Mouse (Mus musculus): ENCODE data around the gene Mettl24.

Gene Mettl24

DNA sequence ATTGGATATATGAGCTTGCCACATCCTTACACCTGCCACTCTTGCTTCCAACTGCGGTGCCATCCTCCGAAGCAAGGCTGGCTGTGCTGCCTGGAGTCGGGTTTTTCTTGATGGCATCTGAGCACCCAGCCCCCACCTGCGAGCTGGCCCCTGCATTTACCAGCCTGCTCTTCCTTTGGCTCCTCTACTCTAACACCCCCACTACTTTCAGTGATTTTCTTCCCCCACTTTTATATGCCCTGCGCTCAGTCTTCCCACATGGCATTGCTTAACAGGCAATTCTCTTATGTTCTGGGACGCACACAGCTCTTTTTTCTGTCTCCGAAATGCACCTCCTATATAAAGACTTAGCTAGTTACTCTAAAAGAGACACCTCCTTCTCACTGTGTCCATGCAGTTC is 1.2 kb downstream of the Mettl24 start:
- peak; percentile 76 for DNase-seq (ENCODE audit: low read depth, low spot score)

DNA sequence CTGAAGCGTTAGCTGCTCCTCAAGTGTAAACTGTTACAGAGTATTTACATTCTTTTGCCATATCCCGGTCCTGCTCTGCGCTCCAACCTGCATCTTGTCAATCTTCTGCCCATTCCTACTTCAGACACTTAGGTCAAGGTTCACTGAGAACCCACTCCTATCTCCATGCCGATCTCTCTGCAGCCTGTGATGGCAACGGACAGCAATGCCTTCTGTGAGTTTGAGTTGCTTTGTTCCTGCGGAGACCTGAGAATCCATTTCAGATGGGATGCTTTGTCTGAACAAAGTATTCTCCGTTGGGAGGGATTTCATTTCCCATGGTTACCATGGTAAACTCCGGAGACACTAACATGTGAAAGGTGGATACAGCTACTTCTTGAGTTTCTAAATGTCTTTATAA is 2.6 kb downstream of the Mettl24 start:
- DNase-seq (ENCODE audit: low read depth, low spot score), result no peak

DNA sequence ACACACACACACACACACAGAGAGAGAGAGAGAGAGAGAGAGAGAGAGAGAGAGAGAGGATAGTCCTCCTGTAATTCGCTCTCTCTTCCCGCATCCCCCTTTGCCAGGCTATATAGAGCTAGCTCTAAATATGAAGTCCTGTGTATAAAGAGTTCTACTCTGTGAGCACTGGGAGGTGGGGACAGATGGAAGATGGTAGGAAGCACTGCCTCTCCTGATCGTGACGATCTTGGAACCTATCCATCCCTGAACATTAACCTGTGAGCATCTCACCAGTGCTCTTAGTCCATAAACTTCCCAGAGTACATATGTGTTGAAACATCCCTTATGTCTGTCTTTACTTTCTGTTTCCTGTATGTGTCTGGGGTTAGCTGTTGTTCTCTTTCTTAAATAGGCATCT is 3.9 kb downstream of the Mettl24 start:
- DNase-seq (ENCODE audit: low read depth, low spot score), result peak; percentile 66

DNA sequence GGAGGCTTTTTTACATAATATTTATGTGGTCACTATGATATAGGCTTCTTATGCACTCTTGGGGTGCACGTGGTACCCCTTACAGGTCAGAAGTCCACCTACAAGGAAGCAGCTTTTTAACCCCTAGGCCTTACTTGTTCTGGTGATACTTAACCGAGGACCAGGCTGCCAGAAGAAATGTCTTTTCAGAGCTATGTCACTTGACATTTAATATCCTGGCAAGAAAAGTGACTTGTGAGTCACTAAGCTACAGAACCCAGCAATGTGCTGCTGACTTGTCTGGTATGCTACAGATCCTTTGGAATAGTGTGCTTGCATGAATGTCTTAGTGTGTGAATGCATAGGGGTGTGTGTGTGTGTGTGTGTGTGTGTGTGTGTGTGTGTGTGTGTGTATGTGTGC is 4.3 kb downstream of the Mettl24 start:
- peak; percentile 79 for DNase-seq (ENCODE audit: low read depth, low spot score)

DNA sequence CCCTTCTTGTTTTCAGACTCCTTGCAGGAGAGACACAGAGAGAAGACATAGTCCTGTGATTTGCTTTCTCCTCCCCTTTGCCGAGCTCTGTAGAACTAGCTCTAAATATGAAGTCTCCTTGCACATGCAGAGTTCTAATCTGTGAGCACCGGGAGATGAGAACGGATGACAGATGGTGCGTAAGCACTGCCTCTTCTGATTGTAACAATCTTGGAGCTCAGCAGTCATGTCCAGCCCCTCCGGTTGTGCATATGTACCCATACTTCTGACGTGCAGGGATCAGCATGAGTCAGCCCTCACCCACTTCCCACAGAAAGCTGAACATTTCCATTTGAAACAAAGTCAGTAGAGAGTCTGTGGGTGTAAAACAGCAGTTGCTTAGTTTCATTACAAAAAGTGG is 5.2 kb downstream of the Mettl24 start:
- peak; percentile 96 for DNase-seq (ENCODE audit: low read depth, low spot score)

DNA sequence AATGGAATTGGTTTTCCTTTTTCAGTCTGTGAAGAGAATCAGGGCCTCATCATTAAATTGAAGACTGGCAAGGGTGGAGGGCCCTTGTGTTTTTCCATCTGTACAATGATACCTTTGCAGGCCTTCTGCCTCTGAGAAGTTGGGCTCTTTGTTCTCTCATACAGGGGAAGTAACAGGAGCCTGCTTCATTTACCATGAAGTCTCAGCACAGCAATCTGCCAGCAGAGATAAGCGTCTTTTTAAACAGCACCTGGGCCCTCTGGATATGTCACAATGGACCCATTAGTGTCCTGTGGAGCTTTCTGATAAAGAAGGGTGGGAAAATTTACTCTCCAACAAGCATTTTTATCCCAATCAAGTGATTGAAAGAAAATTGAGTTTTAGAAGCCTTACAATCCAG is 5.8 kb downstream of the Mettl24 start:
- no peak for DNase-seq (ENCODE audit: low read depth, low spot score)

DNA sequence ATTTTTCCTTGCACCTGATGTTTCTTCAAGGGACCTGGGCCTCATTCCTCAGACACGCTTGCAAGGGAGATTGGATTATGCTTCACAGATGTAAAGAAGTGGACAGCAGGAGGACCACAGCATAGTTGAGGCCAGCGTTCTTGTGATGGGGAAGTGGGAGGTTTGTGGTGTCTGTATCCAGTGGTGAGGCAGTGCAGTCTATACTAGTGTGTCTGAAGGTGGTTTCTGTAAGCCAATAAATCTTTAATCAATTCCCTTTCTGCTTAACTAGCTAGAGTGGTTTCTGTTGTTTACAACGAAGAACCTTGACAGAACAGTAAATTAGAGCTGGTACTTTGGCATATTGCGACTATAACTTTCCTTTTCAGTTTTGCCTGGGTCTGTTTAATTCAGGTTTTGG is 15.6 kb downstream of the Mettl24 start:
- DNase-seq (ENCODE audit: low read depth, low spot score), result no peak

DNA sequence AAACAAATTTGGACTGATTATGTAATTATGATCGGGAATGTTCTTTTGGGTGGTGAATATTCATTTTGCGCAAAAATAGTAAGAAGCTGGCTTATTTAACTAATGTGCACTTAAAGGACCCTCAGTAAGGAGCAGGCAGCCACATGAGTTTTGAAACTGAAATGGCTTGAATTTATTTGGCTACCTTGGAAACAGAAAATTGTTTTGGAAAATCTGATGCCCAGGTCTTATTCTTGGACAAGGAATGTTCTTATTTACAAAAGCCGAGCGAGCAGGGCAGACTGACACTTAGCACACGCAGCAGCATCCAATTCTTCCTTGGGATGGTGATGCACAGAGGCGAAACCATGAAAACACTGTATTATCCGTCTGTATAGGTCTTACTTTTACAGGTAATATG is 28.0 kb downstream of the Mettl24 start:
- no peak for DNase-seq (ENCODE audit: low read depth, low spot score)

DNA sequence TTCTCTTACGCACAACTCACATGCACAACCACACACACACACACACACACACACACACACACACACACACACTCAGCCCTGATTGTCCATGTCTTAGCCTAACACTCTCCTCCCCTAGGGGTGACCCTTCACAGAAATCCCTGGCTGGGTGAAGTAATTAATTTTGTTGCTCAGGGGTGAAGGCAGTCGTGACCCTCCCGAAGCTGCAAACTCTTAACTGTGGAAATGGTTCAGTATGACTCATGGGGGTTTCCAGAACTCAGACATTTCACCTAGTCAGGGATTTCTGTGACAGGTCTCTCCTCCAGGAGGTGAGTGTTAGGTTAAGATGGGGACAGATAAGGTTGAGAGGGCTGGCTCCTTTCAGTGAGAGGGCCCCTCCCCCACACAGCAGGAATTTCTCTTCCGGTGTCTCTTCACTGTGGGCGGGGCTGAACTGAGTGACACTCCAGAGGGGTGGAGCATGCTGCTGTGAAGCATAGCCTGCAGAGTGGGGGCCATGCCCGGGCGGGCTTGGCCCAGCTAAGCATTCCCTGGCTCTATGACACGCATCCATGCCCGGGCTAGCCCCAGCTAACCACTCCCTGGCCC is 30.0 kb downstream of the Mettl24 start:
- no peak for DNase-seq (ENCODE audit: low read depth, low spot score)

DNA sequence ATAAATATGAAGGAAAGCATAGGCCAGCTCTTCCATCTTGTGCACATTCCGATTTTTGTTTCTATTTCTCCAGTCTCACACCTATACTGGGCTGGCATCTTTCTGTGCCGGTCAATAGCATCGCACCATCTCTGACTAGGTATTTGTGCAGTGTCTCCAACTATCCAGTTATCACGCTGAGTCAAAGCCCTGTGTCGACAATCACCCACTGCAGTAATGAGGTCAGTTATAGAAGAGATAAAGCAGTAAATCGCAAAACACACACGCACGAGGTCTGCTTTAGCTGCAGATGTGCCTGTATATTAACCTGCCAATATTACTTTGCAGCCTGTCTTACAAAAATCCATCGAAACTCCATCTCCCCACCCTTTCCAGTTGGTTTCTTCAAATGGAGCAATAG is 30.7 kb downstream of the Mettl24 start:
- DNase-seq (ENCODE audit: low read depth, low spot score), result no peak

DNA sequence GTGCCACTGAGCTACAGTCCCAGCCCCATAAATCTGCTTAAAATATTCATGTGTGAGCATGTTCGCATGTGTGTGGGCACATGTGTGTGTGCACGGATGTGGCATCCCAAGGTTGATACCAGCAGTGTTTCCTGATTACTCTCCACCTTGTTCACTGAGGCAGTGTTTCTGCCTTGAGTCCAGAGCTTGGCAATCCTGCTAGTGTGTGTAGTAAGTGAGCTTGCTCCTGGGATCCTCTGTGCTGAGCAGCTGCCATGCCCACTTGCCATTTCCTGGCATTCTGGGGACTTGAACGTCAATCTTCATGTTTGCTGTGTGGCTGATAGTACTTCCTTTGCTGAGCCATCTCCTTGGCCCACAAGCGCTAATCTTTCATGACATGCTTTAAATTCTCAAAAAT is 32.1 kb downstream of the Mettl24 start:
- no peak for DNase-seq (ENCODE audit: low read depth, low spot score)

DNA sequence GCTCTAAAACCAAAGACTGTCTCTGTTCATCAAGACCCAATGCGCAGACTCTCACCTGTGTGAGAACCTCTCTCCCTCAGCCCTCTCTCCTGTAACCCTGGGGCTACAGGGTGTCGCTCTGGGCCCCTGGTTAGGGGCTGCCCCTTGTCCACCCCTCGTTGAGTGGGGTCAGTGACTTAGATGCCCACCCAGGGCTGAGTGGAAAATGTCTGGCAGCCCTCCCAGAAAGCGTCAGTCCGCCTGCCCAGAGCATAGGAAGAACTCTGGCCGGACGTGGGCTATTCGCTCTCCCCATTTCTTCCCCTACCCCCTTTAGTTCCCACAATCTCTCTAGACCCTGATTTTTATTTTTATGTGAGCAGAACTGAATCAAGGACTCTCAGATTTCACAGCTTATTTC is 33.2 kb downstream of the Mettl24 start:
- no peak for DNase-seq (ENCODE audit: low read depth, low spot score)

DNA sequence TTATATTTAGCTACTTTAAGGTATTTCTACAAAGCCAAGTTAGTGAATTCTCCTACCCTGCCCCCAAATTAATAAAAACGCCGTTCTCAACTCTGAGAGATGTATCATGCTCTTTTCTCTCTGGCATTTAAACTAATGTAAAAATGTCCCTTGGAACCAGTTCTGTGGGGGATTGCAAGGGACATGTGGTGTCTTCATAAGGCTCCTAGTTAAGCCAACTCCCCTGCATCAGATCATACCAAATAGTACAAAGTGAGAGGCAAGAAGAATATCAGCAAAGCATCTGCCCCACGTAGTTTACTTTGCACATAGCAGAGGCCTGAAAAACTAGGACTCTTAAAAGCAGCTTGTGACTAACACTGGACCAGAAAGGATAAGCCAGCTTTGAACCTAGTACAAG is 33.6 kb downstream of the Mettl24 start:
- peak; percentile 77 for DNase-seq (ENCODE audit: low read depth, low spot score)

DNA sequence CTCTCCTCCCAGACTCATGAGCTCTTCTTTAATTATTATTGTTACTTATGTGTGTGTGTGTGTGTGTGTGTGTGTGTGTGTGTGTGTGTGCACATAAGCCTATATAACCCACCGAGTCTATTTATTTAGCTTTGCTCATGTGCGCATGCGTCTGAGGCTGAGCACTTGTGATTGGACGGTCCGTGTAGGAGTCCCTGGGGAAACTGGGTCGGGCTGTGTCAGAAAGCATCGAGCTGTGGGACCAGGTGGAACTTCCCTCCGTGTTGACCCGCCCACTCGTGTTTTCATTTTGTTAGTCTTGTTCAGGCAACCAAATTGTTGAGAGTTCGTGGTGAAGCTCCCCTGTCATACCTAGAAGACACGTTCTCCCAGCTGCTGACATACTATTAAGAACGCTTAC is 35.3 kb downstream of the Mettl24 start:
- no peak for DNase-seq (ENCODE audit: low read depth, low spot score)

DNA sequence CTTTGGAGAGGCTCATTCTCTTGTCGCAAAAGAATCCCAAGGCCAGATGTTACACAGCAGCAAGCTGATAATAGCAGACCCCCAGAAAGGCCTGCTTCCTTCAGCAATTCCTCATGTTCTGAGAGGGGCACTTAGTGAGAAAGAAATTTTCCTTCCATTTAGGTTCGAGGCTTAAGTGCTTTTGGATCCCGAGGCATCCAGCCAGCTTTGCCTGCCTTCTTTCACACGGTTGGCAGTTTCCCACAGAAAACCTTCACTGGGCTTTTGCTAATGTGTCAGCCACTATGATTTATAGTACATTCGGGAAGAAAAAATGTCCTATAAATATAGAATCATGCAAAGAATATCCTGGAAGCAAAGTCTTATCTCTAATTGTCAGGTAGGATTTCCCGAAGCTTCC is 36.0 kb downstream of the Mettl24 start:
- peak; percentile 75 for DNase-seq (ENCODE audit: low read depth, low spot score)

DNA sequence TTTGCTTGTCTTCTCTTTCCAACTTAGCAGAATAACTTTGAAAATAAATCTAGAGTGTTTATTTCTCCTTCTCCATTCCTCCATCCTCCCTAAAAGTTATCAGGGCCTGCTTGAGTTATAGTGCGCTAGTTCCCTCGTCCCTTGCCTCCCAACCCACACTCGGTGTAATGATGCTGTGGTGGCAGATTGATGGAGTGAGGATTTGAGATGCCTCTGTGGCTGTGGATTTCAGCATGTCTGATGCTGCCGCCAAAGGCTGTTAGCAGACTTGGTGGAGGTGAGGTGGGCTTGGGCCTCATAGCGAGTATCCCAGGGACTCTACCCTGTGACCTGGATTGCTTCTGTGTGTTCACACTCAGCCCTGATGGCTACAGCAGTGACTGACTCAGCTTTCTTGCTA is 37.8 kb downstream of the Mettl24 start:
- no peak for DNase-seq (ENCODE audit: low read depth, low spot score)

DNA sequence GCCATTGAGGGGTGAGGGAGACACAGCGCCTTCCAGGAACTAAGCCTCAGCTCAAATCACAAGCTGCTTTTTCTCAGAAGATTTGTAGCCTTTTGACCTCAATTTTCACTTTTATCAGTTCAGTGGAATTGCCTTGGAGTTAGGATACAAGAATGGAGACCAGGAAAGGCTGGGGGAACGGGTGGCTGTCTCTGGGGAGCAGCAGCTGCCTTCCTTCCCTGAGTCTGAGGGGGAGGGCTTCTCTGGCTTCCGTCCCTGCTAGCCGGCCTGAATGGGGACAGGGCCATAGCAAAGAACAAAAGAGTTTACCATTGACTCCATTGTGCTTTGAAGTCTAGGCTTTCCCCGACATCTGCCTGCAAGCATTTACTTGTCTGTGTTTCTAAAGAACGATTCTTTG is 41.3 kb downstream of the Mettl24 start:
- no peak for DNase-seq (ENCODE audit: low read depth, low spot score)

DNA sequence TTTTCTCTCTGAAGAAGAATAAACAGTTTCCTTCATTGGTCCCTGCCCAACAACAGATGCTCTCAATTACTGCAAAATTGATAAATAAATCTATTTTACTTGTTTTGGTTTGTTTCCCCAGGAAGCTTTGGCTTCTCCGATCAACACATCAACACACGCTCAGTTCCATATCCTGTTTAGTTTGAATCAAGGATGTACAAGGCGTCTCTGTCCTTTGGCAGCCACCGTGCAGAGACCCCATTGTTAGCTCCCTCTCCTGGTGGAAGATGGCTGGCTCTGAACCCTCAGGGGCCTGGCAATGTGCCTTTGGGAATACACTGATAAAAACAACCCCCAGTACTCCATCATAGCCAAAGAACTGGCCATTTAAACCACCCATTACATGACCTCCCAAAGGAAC is 42.0 kb downstream of the Mettl24 start:
- no peak for DNase-seq (ENCODE audit: low read depth, low spot score)

DNA sequence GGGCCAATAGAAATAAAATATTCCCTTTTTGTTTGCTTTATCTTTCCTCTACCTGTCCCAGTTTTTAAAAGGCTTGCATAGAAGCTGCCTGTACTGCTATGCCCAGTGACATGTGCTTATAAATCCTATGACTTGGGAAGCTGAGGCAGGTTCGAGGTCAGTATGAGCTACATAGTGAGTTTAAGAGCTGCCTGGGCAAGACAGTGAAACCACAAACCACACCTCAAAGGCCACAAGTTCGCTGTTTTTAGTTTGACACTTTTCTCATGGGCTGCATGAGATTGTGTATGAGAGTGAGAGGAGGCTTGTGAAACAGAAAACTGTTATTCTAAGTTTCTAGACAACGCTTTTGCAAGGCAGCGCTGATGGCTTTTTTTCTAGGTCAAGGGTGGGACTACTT is 42.4 kb downstream of the Mettl24 start:
- DNase-seq (ENCODE audit: low read depth, low spot score), result no peak

DNA sequence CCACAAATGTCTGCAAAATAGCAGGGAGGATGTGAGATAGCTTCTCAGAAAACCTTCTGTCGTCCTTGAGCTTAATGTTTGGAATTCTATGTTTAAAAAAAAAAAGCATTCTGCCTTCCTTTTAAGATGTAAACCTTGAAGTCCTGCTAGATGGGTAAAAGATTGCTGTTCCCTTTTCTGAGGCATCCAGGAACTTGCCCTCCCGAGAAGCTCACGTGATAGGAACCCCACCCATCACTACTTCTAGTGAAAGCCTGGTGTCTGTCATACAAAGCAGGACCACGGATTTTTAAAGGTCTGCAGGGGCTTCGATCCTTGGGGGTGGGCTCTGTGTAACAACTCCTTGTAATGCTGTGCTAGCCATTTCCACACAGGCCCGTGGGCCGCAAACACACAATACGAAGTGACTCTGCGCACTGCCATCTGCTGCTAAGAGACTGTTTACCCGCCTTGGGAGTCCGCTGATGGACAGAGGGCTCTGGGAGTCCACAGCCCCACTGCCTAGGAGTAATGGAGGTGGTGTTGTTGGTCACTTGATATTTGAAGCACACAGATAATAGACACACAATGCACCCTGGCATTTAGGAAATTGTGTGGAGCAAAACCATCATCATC is 43.3 kb downstream of the Mettl24 start:
- DNase-seq (ENCODE audit: low read depth, low spot score), result no peak

DNA sequence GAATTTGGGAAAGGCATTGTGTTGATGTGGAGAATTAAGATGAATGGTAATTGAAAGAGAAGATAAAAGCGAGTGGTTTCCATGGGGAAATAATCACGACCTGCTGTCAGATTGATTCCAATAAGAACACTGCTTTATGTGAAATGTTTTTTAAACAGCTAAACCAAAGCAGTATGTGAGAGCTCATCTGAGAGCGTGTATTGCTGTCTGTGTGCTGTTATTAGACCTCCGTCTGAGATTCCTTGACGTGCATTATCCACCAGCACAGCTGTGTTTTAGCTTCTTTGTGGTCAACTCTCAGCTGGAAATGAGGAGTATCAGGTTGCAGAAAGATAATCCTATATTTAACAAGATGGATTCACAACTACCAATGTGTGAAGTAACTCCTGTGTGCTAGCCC is 43.9 kb downstream of the Mettl24 start:
- no peak for DNase-seq (ENCODE audit: low read depth, low spot score)

DNA sequence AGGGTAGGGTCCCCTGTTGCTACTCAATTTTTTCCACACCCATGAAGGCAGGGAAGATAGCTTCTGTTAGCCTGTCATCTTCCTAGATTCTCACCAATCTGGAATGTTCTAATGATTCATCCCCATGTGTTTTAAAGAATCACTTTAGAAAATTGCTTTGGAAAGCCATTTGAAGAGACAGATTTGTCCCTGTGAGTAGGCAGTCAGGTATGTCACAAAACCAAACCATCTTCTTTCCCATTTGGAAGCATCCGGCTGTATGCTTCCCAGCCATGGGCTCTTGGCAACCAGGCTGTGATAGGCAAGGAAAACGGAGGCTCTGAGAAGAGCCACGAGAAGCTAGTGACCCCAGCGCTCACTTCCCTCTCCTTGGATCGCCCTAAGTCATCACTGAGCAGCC is 47.1 kb downstream of the Mettl24 start:
- peak; percentile 58 for DNase-seq (ENCODE audit: low read depth, low spot score)

DNA sequence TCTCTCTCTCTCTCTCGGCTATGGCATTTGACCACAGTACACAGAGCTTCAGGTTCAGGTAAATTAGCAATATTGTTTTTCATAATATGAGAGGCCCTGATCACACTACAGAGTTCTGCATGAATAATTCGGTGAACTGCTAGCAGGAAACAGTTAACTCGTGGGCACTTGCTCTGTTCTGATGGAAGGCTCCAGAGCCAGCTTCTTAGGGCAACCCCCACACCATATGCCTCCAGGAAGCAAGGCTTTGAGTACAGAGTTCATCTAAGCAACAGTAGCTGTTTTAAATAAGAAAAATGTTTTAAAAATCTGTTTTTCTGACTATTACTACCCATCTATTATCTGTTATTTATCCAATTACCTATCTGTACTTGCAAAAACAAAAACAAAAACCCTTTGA is 50.2 kb downstream of the Mettl24 start:
- peak; percentile 87 for DNase-seq (ENCODE audit: low read depth, low spot score)

DNA sequence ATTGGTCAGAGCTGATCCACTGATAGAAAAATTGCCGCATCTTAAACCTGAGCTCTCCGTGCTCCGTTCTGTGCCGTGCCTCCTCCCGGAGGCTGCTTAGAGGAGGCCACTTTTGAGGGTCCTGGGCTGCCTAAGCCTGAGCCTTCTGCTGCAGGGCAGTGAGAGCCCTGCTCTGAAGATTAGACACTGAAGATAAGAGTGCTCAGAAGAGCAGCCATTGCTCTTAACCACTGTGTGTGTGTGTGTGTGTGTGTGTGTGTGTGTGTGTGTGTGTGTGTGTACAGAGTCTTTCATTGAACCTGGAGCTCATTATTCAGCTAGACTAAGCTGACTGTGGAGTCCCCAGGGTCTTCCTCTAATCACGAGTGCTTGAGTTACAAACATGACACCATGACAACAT is 53.1 kb downstream of the Mettl24 start:
- DNase-seq (ENCODE audit: low read depth, low spot score), result no peak
